In the genomic region with DNA sequence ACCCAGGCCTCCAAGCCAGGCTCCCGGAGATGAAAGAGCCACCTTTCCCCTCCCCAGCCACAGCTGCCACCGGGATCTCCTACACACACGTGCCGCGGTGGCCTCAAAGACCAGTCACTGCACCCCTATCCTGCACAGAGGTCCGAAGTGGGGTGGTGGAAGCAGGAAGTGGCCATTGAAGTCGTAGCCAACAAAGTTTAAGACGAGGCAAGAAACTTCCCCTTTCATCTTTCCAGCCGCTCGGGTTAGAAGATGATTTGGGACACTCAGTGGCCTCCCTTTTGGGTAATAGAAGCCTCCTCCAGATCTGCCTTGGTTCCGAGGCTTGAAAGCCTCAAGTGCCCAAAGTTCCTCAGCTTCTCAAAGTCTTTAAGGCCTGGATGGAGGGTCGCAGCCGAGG, we compare ENCODE assay signal across 8 mouse cellular contexts. TPM values are rescaled to one million over a fixed set of nuclear protein-coding genes. Genes with fewer than 3 reads are reported as not detected.
DNase-seq lines count a peak whose midpoint lies in the region; ATAC-seq and TF ChIP-seq lines count a peak whose summit lies in the region.

No protein-coding gene starts in this region.

- no peaks in the 10 kb centered on the region for H3K9me3 ChIP-seq in forebrain, embryonic 12.5 days
- no peaks in the 10 kb centered on the region for H3K9me3 ChIP-seq in liver, embryonic 13.5 days (replicated peaks)
- no peaks in the 10 kb centered on the region for H3K9me3 ChIP-seq in stomach, embryonic 16.5 days (replicated peaks; ENCODE audit: control insufficient read depth, low read length)

- no peak for TF ChIP-seq POLR2A in heart, adult 2 months (IDR thresholded peaks at IDR 0.05; ENCODE audit: insufficient read depth, low read depth, low read length)

- peak overlapping the region; percentile 98 for H3K27ac ChIP-seq in heart, adult 2 months
- peak overlapping the region; percentile 96 for H3K27ac ChIP-seq in forebrain, embryonic 12.5 days
- peak overlapping the region; percentile 98 for H3K27ac ChIP-seq in liver, embryonic 13.5 days
- H3K27ac ChIP-seq in stomach, embryonic 16.5 days (ENCODE audit: low read length): peak overlapping the region; percentile 100

- no peaks in the 10 kb centered on the region for H3K27me3 ChIP-seq in heart, adult 2 months (ENCODE audit: control insufficient read depth, insufficient read depth, low read length)
- no peaks in the 10 kb centered on the region for H3K27me3 ChIP-seq in C2C12 (ENCODE audit: control insufficient read depth, insufficient read depth, insufficient read length)
- 0 out of 2 replicates have a peak, but pooled peaks cover 6% of the 10 kb centered on the region for H3K27me3 ChIP-seq in forebrain, embryonic 12.5 days
- H3K27me3 ChIP-seq in liver, embryonic 13.5 days: no peaks in the 10 kb centered on the region
- H3K27me3 ChIP-seq in stomach, embryonic 16.5 days (ENCODE audit: control insufficient read depth, insufficient read depth, low read length): no peaks in the 10 kb centered on the region

- peak overlapping the region; percentile 93 for H3K4me2 ChIP-seq in forebrain, embryonic 12.5 days
- H3K4me2 ChIP-seq in liver, embryonic 13.5 days: peak overlapping the region; percentile 98
- peak overlapping the region; percentile 94 for H3K4me2 ChIP-seq in stomach, embryonic 16.5 days (ENCODE audit: low read depth, low read length)

- H3K79me2 ChIP-seq in heart, adult 2 months (replicated peaks; ENCODE audit: control insufficient read depth, insufficient read depth, low read length): peaks cover 6% of the 10 kb centered on the region
- H3K79me2 ChIP-seq in C2C12 (ENCODE audit: control insufficient read depth, insufficient read depth): peaks cover 90% of the 10 kb centered on the region

- peaks cover 62% of the 10 kb centered on the region for H3K79me3 ChIP-seq in C2C12 (ENCODE audit: low read depth)

- H3K36me3 ChIP-seq in heart, adult 2 months (ENCODE audit: control insufficient read depth, insufficient read depth, low read length): no peaks in the 10 kb centered on the region
- peaks cover 5% of the 10 kb centered on the region for H3K36me3 ChIP-seq in C2C12 (ENCODE audit: control insufficient read depth, insufficient read depth)
- H3K36me3 ChIP-seq in forebrain, embryonic 12.5 days (replicated peaks): no peaks in the 10 kb centered on the region
- H3K36me3 ChIP-seq in liver, embryonic 13.5 days: peaks cover 16% of the 10 kb centered on the region
- no peaks in the 10 kb centered on the region for H3K36me3 ChIP-seq in stomach, embryonic 16.5 days (ENCODE audit: control insufficient read depth, insufficient read depth, low read length)

- H3K9ac ChIP-seq in heart, adult 2 months (ENCODE audit: low read depth, low read length): peak overlapping the region; percentile 87
- peak overlapping the region; percentile 89 for H3K9ac ChIP-seq in forebrain, embryonic 12.5 days
- peak overlapping the region; percentile 99 for H3K9ac ChIP-seq in liver, embryonic 13.5 days
- H3K9ac ChIP-seq in stomach, embryonic 16.5 days (ENCODE audit: low read length): peak overlapping the region; percentile 97

- ATAC-seq in forebrain, embryonic 12.5 days (ENCODE audit: low FRiP score): no peak
- 0 out of 2 replicates have a peak, but pooled peaks have one; percentile 8 for ATAC-seq in liver, embryonic 13.5 days (ENCODE audit: low read depth)
- no peak for ATAC-seq in stomach, embryonic 16.5 days (ENCODE audit: insufficient read depth, low FRiP score)

- intact Hi-C loops in heart, adult 2 months (cut with DNase I): loop anchor here (1.0 kb wide), 1 partner anchor 13 kb away; no protein-coding TSS in a partner anchor

- no peak for TF ChIP-seq CTCF in heart, adult 2 months (IDR thresholded peaks at IDR 0.05)
- TF ChIP-seq CTCF in C2C12 (IDR thresholded peaks at IDR 0.05; ENCODE audit: control insufficient read depth, insufficient read depth, insufficient read length): no peak

- no peak for TF ChIP-seq EP300 in heart, adult 2 months (IDR thresholded peaks at IDR 0.05; ENCODE audit: insufficient read depth, low read depth, low read length)

- H3K4me1 ChIP-seq in heart, adult 2 months (ENCODE audit: control insufficient read depth, insufficient read depth, low read length): peaks cover 39% of the 10 kb centered on the region
- peaks cover 76% of the 10 kb centered on the region for H3K4me1 ChIP-seq in forebrain, embryonic 12.5 days
- peaks cover 83% of the 10 kb centered on the region for H3K4me1 ChIP-seq in liver, embryonic 13.5 days (replicated peaks)
- peaks cover 73% of the 10 kb centered on the region for H3K4me1 ChIP-seq in stomach, embryonic 16.5 days (ENCODE audit: control insufficient read depth, insufficient read depth, low read length)

- H3ac ChIP-seq in C2C12 (ENCODE audit: control insufficient read depth, insufficient read length, low read depth): peak overlapping the region; percentile 81

- WGBS in heart, adult 2 months: 14% methylated on average over 13 of the region's 13 CpGs
- 3% methylated on average over 13 of the region's 13 CpGs for WGBS in forebrain, embryonic 12.5 days
- WGBS in liver, embryonic 13.5 days (ENCODE audit: insufficient replicate concordance): under 1% methylated on average over 13 of the region's 13 CpGs
- 6% methylated on average over 13 of the region's 13 CpGs for WGBS in stomach, embryonic 16.5 days

- H3K4me3 ChIP-seq in heart, adult 2 months: peak overlapping the region; percentile 65
- H3K4me3 ChIP-seq in C2C12 (ENCODE audit: insufficient read depth, poor library complexity, severe bottlenecking): peak overlapping the region; percentile 80
- H3K4me3 ChIP-seq in forebrain, embryonic 12.5 days (replicated peaks): peak overlapping the region; percentile 70
- H3K4me3 ChIP-seq in liver, embryonic 13.5 days (replicated peaks): peak overlapping the region; percentile 97
- H3K4me3 ChIP-seq in stomach, embryonic 16.5 days (replicated peaks; ENCODE audit: low read length): peak overlapping the region; percentile 79

- DNase-seq in heart, adult 2 months: no peak
- DNase-seq in heart, adult 9 months (ENCODE audit: low spot score in 2 of 2): no peak
- no peak for DNase-seq in liver, embryonic 13.5 days
- no peak for DNase-seq in ovary, postnatal 14 days (ENCODE audit: low spot score)
- DNase-seq in adrenal gland, adult 8-10 months: no peak

TF ChIP-seq in C2C12, 6 proteins besides CTCF, POLR2A, EP300 and RAD21:
- peak; percentile 22 for TF ChIP-seq MAX (IDR thresholded peaks at IDR 0.05)
- no peak for TF ChIP-seq FOSL1 (IDR thresholded peaks at IDR 0.05; ENCODE audit: insufficient read depth, low read length, poor library complexity, severe bottlenecking)
- TF ChIP-seq MYOD1 (IDR thresholded peaks at IDR 0.05; ENCODE audit: control insufficient read depth, insufficient read length, low read depth): no peak
- no peak for TF ChIP-seq USF1 (IDR thresholded peaks at IDR 0.05; ENCODE audit: low read depth)
TF ChIP-seq in C2C12: peak in this region for 1.

RNA-seq across cellular contexts. Expression of a gene that starts 26.4 kb away (rescaled TPM):
- total RNA-seq in heart, adult 2 months (2021): 10 to 100 TPM; 12.3 to 14.7 TPM
- polyA plus RNA-seq in heart, adult 2 months (2012; rRNA removed): 8.1 and 8.4 TPM in 2 replicates
- polyA plus RNA-seq in C2C12 (2012; fragmentation: generic; extraction: Trizol): 6.5 TPM
- polyA plus RNA-seq in forebrain, embryonic 12.5 days (2016; fragmentation: Nextera tagmentation; extraction: Ambion mirVana): 6.8 and 7.8 TPM in 2 replicates
- polyA plus RNA-seq in liver, embryonic 13.5 days (2015; fragmentation: Nextera tagmentation; extraction: Ambion mirVana): 3.7 and 4.4 TPM in 2 replicates
- polyA plus RNA-seq in stomach, embryonic 16.5 days (2015; fragmentation: Nextera tagmentation; extraction: Ambion mirVana): 8.7 and 9.4 TPM in 2 replicates
- total RNA-seq in adrenal gland, adult 8-10 months (2022): 10 to 100 TPM; 21.2 to 31.2 (median 27.3) TPM

RNA-seq across cellular contexts. Expression of a gene that starts 44.0 kb away (rescaled TPM):
- under 1 TPM; 0.10 to 0.20 TPM for total RNA-seq in heart, adult 2 months (2021)
- 0.04 and 0.06 TPM in 2 replicates for polyA plus RNA-seq in heart, adult 2 months (2012; rRNA removed)
- polyA plus RNA-seq in C2C12 (2012; fragmentation: generic; extraction: Trizol): 0.46 TPM
- 2.8 and 3.4 TPM in 2 replicates for polyA plus RNA-seq in forebrain, embryonic 12.5 days (2016; fragmentation: Nextera tagmentation; extraction: Ambion mirVana)
- 0.14 TPM in 1 of 2 replicates, not detected in the other for polyA plus RNA-seq in liver, embryonic 13.5 days (2015; fragmentation: Nextera tagmentation; extraction: Ambion mirVana)
- polyA plus RNA-seq in stomach, embryonic 16.5 days (2015; fragmentation: Nextera tagmentation; extraction: Ambion mirVana): 0.70 and 0.71 TPM in 2 replicates
- under 1 TPM; 0.09 to 0.56 (median 0.35) TPM for total RNA-seq in adrenal gland, adult 8-10 months (2022)
